Mouse (Mus musculus) C2C12 (cell line): ENCODE measurements around the gene Galntl5.
"Not testable (repeated sequence)": the region's sequence is repeated elsewhere in the genome, so short reads cannot be mapped to it uniquely, and the experiment has no call there.

Experiments
- CEBPB ChIP-seq: IDR thresholded peaks from one replicate; pipeline ENCODE4 v1.6.1; 2011; ENCODE audit warnings: low read depth, mild to moderate bottlenecking, control low read depth, moderate library complexity
- CTCF ChIP-seq: IDR thresholded peaks from one replicate; pipeline ENCODE4 v1.5.1; 2011; ENCODE audit not compliant: control insufficient read depth, insufficient read depth, insufficient read length
- FOSL1 ChIP-seq: IDR thresholded peaks from one replicate; pipeline ENCODE4 v1.8.0; 2011; ENCODE audit warnings: mild to moderate bottlenecking, low read length; ENCODE audit not compliant: poor library complexity, insufficient read depth, severe bottlenecking
- MAX ChIP-seq: IDR thresholded peaks from one replicate; pipeline ENCODE4 v1.6.1; 2011; ENCODE audit warnings: mild to moderate bottlenecking, control low read depth
- MYOD1 ChIP-seq: IDR thresholded peaks from one replicate; pipeline ENCODE4 v1.6.1; 2011; ENCODE audit warnings: low read depth; ENCODE audit not compliant: control insufficient read depth, insufficient read length
- MYOG ChIP-seq: IDR thresholded peaks from one replicate; pipeline ENCODE4 v1.6.1; 2011; ENCODE audit not compliant: control insufficient read depth, insufficient read length; ENCODE audit errors: extremely low read depth
- USF1 ChIP-seq: IDR thresholded peaks from one replicate; pipeline ENCODE4 v1.6.1; 2011; ENCODE audit warnings: low read depth, mild to moderate bottlenecking, control low read depth, moderate library complexity

DNA sequence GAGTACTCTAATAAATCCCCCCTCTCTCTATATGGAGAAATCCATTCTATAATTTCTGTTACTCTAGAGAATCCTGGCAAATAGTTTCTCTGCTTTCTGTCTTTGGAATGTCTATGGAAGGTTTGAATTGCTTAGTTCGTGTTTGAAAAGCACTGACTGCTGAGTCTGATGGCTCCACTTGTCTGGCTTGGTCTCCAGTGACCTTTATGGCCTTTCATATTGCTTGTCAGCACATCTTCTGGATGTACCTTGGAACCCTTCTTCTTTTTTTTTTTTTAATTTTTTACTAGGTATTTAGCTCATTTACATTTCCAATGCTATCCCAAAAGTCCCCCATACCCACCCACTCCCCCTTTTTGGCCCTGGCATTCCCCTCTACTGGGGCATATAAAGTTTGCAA, 43.1 kb downstream of the Galntl5 start:
- TF ChIP-seq CTCF, MYOG, FOSL1, USF1, MYOD1, MAX, CEBPB: not testable (repeated sequence)
